Mouse (Mus musculus) ES-E14 (cell line): ENCODE measurements around the gene Calm2.

Experiments used
- CHD2 ChIP-seq: IDR thresholded peaks from 2 replicates; pipeline ENCODE4 v1.6.1; 2014; ENCODE audit warnings: mild to moderate bottlenecking, low read depth, low read length, inconsistent platforms
- HCFC1 ChIP-seq: IDR thresholded peaks from 2 replicates; pipeline ENCODE4 v1.6.1; 2012; ENCODE audit warnings: low read length, inconsistent platforms, borderline replicate concordance; ENCODE audit not compliant: insufficient read depth
- MAFK ChIP-seq: IDR thresholded peaks from 2 replicates; pipeline ENCODE4 v1.6.1; 2014; ENCODE audit warnings: mild to moderate bottlenecking, low read depth, low read length, inconsistent platforms; ENCODE audit not compliant: insufficient read depth
- ZC3H11A ChIP-seq: IDR thresholded peaks from 2 replicates; pipeline ENCODE4 v1.6.1; 2012; ENCODE audit warnings: low read depth, mild to moderate bottlenecking, inconsistent platforms, low read length, borderline replicate concordance
- ZNF384 ChIP-seq: IDR thresholded peaks from 2 replicates; pipeline ENCODE4 v1.6.1; 2012; ENCODE audit warnings: low read depth, low read length, inconsistent platforms

DNA sequence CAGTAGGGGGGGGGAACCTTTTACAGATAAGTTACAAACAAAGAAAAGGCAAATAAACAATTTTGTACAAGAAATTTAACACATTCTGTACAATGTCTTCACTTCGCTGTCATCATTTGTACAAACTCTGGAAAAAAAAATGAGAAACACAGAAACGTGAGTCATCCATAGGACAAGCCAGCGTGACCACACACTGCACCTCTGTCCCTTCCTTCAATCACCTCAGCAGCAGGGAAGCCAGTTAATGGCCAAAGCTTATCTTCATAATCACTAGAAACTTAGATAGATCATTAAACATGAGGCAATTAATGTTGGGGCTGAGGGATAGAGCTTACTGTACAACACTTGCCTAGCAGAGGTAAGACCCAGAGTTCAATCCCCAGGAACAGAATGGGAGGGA, 12.8 kb downstream of the Calm2 start:
- TF ChIP-seq ZC3H11A (no peak), MAFK (no peak), CHD2 (no peak), HCFC1 (no peak), ZNF384 (no peak)
